18 mouse cellular contexts compared by ENCODE assay signal in genomic region chrX:169925600-169925999, GRCm38 (mm10).
DNase-seq lines count a peak whose midpoint lies in the region; ATAC-seq and TF ChIP-seq lines count a peak whose summit lies in the region.
"Had no signal": no experiment of that assay in that cellular context is flagged by ENCODE, and none has a peak within 500 bp of the region (broad histone marks: within the 10 kb centered on the region; RNA-seq: fewer than 3 reads in every experiment).

No protein-coding gene starts in this region.

- peak overlapping the region; percentile 18; the same call in 1 of the 2 replicates for H3K9ac ChIP-seq in heart, embryonic 12.5 days
- H3K9ac ChIP-seq in midbrain, embryonic 12.5 days (replicated peaks), result no peak overlapping the region
- no peak overlapping the region for H3K9ac ChIP-seq in midbrain, postnatal 0 days (replicated peaks; ENCODE audit: low read length, poor library complexity, severe bottlenecking)
- no peak overlapping the region for H3K9ac ChIP-seq in forebrain, embryonic 16.5 days (replicated peaks; ENCODE audit: low read depth, low read length)
- H3K9ac ChIP-seq: lung, embryonic 14.5 days had no signal

- no peaks in the 10 kb centered on the region for H3K9me3 ChIP-seq in heart, embryonic 12.5 days (replicated peaks)
- H3K9me3 ChIP-seq in heart, embryonic 10.5 days, result no peaks in the 10 kb centered on the region
- no peaks in the 10 kb centered on the region for H3K9me3 ChIP-seq in midbrain, embryonic 12.5 days
- no peaks in the 10 kb centered on the region for H3K9me3 ChIP-seq in midbrain, postnatal 0 days (ENCODE audit: low read length)
- H3K9me3 ChIP-seq in forebrain, embryonic 16.5 days (ENCODE audit: control insufficient read depth, low read length), result no peaks in the 10 kb centered on the region

- 27% methylated on average over 7 of the region's 7 CpGs for WGBS in heart, embryonic 12.5 days
- WGBS in heart, embryonic 10.5 days, result 32% methylated on average over 7 of the region's 7 CpGs
- WGBS in midbrain, embryonic 12.5 days, result 31% methylated on average over 7 of the region's 7 CpGs
- WGBS in midbrain, postnatal 0 days, result 34% methylated on average over 7 of the region's 7 CpGs
- WGBS in forebrain, embryonic 16.5 days, result 10% methylated on average over 7 of the region's 7 CpGs

- no peak for TF ChIP-seq CTCF in midbrain, postnatal 0 days (IDR thresholded peaks at IDR 0.05)

- no peak overlapping the region for H3K4me2 ChIP-seq in heart, embryonic 12.5 days
- no peak overlapping the region for H3K4me2 ChIP-seq in midbrain, embryonic 12.5 days (replicated peaks)
- H3K4me2 ChIP-seq in midbrain, postnatal 0 days (ENCODE audit: low read depth, low read length, poor library complexity, severe bottlenecking), result no peak overlapping the region
- no peak overlapping the region for H3K4me2 ChIP-seq in forebrain, embryonic 16.5 days (ENCODE audit: low read length)
- H3K4me2 ChIP-seq: liver, embryonic 11.5 days; lung, embryonic 14.5 days had no signal

- no peak overlapping the region; the same call in 1 of the 2 replicates for H3K27ac ChIP-seq in heart, embryonic 12.5 days (ENCODE audit: poor library complexity, severe bottlenecking)
- no peak overlapping the region; the same call in 1 of the 2 replicates for H3K27ac ChIP-seq in heart, embryonic 10.5 days
- peak overlapping the region; percentile 58 for H3K27ac ChIP-seq in midbrain, embryonic 12.5 days (replicated peaks)
- H3K27ac ChIP-seq in midbrain, postnatal 0 days (ENCODE audit: low read depth, low read length), result no peak overlapping the region
- H3K27ac ChIP-seq in forebrain, embryonic 16.5 days (ENCODE audit: low read length), result no peak overlapping the region; the same call in 1 of the 2 replicates

- no peak for ATAC-seq in heart, embryonic 12.5 days (ENCODE audit: insufficient number of reproducible peaks, low FRiP score)
- peak; percentile 41; the same call in 1 of the 2 replicates for ATAC-seq in midbrain, embryonic 12.5 days (ENCODE audit: low FRiP score, low read depth)
- no peak for ATAC-seq in midbrain, postnatal 0 days (ENCODE audit: low FRiP score)
- peak; percentile 82 for ATAC-seq in forebrain, embryonic 16.5 days
- ATAC-seq: inflammation-experienced regulatory T-cells, adult 6 months had no signal

- DNase-seq in heart, embryonic 10.5 days (ENCODE audit: low spot score), result no peak
- no peak for DNase-seq in midbrain, postnatal 0 days (ENCODE audit: low spot score)
- DNase-seq in retina, postnatal 7 days (ENCODE audit: low read depth, low spot score), result peak; percentile 20
- DNase-seq in adrenal gland, postnatal 4 days (ENCODE audit: low spot score in 2 of 2), result no peak
- DNase-seq in frontal cortex, postnatal 25 days (ENCODE audit: low spot score in 2 of 2), result no peak
- DNase-seq: cerebellum, adult 11 months; cerebellum, postnatal 36 days; heart, adult 11 months; heart, postnatal 4 days; lung, embryonic 14.5 days; right cerebral cortex, postnatal 25 days had no signal

- H3K36me3 ChIP-seq in heart, embryonic 12.5 days, result no peaks in the 10 kb centered on the region
- 0 out of 2 replicates have a peak, but pooled peaks cover 7% of the 10 kb centered on the region for H3K36me3 ChIP-seq in heart, embryonic 10.5 days
- peaks cover 8% of the 10 kb centered on the region; the same call in 1 of the 2 replicates for H3K36me3 ChIP-seq in midbrain, embryonic 12.5 days
- no peaks in the 10 kb centered on the region for H3K36me3 ChIP-seq in midbrain, postnatal 0 days (ENCODE audit: insufficient read depth, low read length)
- no peaks in the 10 kb centered on the region for H3K36me3 ChIP-seq in forebrain, embryonic 16.5 days (ENCODE audit: control insufficient read depth, insufficient read depth)

- peaks cover 5% of the 10 kb centered on the region; the same call in 1 of the 2 replicates for H3K4me1 ChIP-seq in heart, embryonic 12.5 days (replicated peaks)
- H3K4me1 ChIP-seq in heart, embryonic 10.5 days, result no peaks in the 10 kb centered on the region
- H3K4me1 ChIP-seq in midbrain, embryonic 12.5 days, result peaks cover 44% of the 10 kb centered on the region
- no peaks in the 10 kb centered on the region for H3K4me1 ChIP-seq in midbrain, postnatal 0 days (ENCODE audit: insufficient read depth, low read length)
- peaks cover 27% of the 10 kb centered on the region for H3K4me1 ChIP-seq in forebrain, embryonic 16.5 days (replicated peaks; ENCODE audit: control insufficient read depth, insufficient read depth, low read length)

- H3K27me3 ChIP-seq in heart, embryonic 12.5 days (replicated peaks), result peaks cover 6% of the 10 kb centered on the region; the same call in 1 of the 2 replicates
- H3K27me3 ChIP-seq in heart, embryonic 10.5 days (ENCODE audit: insufficient read depth, poor library complexity, severe bottlenecking), result peaks cover 9% of the 10 kb centered on the region; the same call in 1 of the 2 replicates
- peaks cover 22% of the 10 kb centered on the region for H3K27me3 ChIP-seq in midbrain, embryonic 12.5 days
- no peaks in the 10 kb centered on the region for H3K27me3 ChIP-seq in midbrain, postnatal 0 days (ENCODE audit: insufficient read depth, low read length)
- no peaks in the 10 kb centered on the region; the same call in 1 of the 2 replicates for H3K27me3 ChIP-seq in forebrain, embryonic 16.5 days (replicated peaks; ENCODE audit: control insufficient read depth, insufficient read depth, low read length)
- H3K27me3 ChIP-seq: CH12.LX had no signal

- no peak overlapping the region for H3K4me3 ChIP-seq in heart, embryonic 12.5 days
- H3K4me3 ChIP-seq in heart, embryonic 10.5 days, result no peak overlapping the region
- no peak overlapping the region for H3K4me3 ChIP-seq in midbrain, embryonic 12.5 days
- H3K4me3 ChIP-seq in midbrain, postnatal 0 days (ENCODE audit: low read depth, low read length), result no peak overlapping the region
- no peak overlapping the region for H3K4me3 ChIP-seq in forebrain, embryonic 16.5 days (replicated peaks; ENCODE audit: low read length)
- H3K4me3 ChIP-seq: myocyte had no signal

Comparison
In these comparisons a context has a peak if more than half of its experiments do, and no peak if none do; other contexts are left out.
1. ATAC-seq: peak in midbrain, embryonic 12.5 days (single experiment) and forebrain, embryonic 16.5 days (single experiment); none in heart, embryonic 12.5 days (single experiment) and midbrain, postnatal 0 days (single experiment).